Comparison of ENCODE assay signal across 8 mouse cellular contexts in genomic region chr11:85234990-85235841, GRCm38 (mm10). TPM values are rescaled to one million over a fixed set of nuclear protein-coding genes. Genes with fewer than 3 reads are reported as not detected.
DNase-seq lines count a peak whose midpoint lies in the region; ATAC-seq and TF ChIP-seq lines count a peak whose summit lies in the region.

Appbp2 (minus strand) TSS chr11:85235130.

- no peak for TF ChIP-seq CTCF in MEL (IDR thresholded peaks at IDR 0.05 in 2 of 3, conservative IDR thresholded peaks at IDR 0.05 in 1 of 3; ENCODE audit: control insufficient read depth in 1 of 3, insufficient read depth in 1 of 3, low read depth in 2 of 3, low read length in 3 of 3, poor library complexity in 1 of 3, severe bottlenecking in 1 of 3)
- no peak for TF ChIP-seq CTCF in cerebellum, adult 2 months (IDR thresholded peaks at IDR 0.05; ENCODE audit: borderline replicate concordance, insufficient read depth, low read depth, low read length)

- peak within 1 kb of the TSS; percentile 63 for H3K4me2 ChIP-seq in lung, embryonic 16.5 days (ENCODE audit: low read depth, low read length)

- H3K36me3 ChIP-seq in MEL (ENCODE audit: control insufficient read depth in 1 of 2, insufficient read depth in 2 of 2, low read length in 2 of 2): peaks cover 4 to 15% of the 10 kb centered on the region in 2 experiments
- no peaks in the 10 kb centered on the region for H3K36me3 ChIP-seq in lung, embryonic 16.5 days (ENCODE audit: control insufficient read depth, insufficient read depth, low read length)

- H3K9me3 ChIP-seq in MEL (replicated peaks; ENCODE audit: insufficient read depth, low read length): no peaks in the 10 kb centered on the region
- no peaks in the 10 kb centered on the region for H3K9me3 ChIP-seq in lung, embryonic 16.5 days (ENCODE audit: control insufficient read depth, low read length)

- WGBS in cerebellum, adult 2 months: 5% methylated on average over 48 of the region's 48 CpGs
- 4% methylated on average over 48 of the region's 48 CpGs for WGBS in lung, embryonic 16.5 days

- DNase-seq in MEL (ENCODE audit: low read depth, low spot score): peak; percentile 97
- DNase-seq in cerebellum, adult 2 months: peak; percentile 91 to 93
- DNase-seq in forelimb bud, embryonic 11.5 days (ENCODE audit: low read depth, low spot score): peak; percentile 95
- peak; percentile 70 for DNase-seq in layer of hippocampus, adult 9-10 months (ENCODE audit: low spot score)
- peak; percentile 84 for DNase-seq in ovary, postnatal 10 days (ENCODE audit: low spot score)
- DNase-seq in thymus, postnatal 14 days: peak; percentile 94

- ATAC-seq in hematopoietic stem cell, adult 5-6 weeks (replicated peaks in 1 of 2; ENCODE audit: insufficient read depth in 1 of 2, low FRiP score in 2 of 2, low TSS enrichment in 1 of 2, low read depth in 1 of 2, poor library complexity in 2 of 2, severe bottlenecking in 2 of 2): peak; percentile 92 to 93; a peak in 3 of 4 replicates
- peak; percentile 96 for ATAC-seq in lung, embryonic 16.5 days (ENCODE audit: low read depth)

- TF ChIP-seq POLR2A in MEL (IDR thresholded peaks at IDR 0.05; ENCODE audit: control insufficient read depth in 1 of 2, insufficient read depth in 1 of 2, low read depth in 1 of 2, low read length in 2 of 2, poor library complexity in 1 of 2): peak; percentile 97 to 99
- TF ChIP-seq POLR2A in cerebellum, adult 2 months (IDR thresholded peaks at IDR 0.05; ENCODE audit: borderline replicate concordance, insufficient read depth, low read length): peak; percentile 96

- peak within 1 kb of the TSS; percentile 92 for H3K27ac ChIP-seq in MEL (ENCODE audit: control insufficient read depth, low read depth, low read length)
- H3K27ac ChIP-seq in cerebellum, adult 2 months (ENCODE audit: insufficient read depth, low read length): peak within 1 kb of the TSS; percentile 86
- H3K27ac ChIP-seq in lung, embryonic 16.5 days (ENCODE audit: low read length): peak within 1 kb of the TSS; percentile 99

- H3K4me3 ChIP-seq in MEL (ENCODE audit: control insufficient read depth in 1 of 2, insufficient read depth in 1 of 2, low read depth in 2 of 2, low read length in 2 of 2): peak within 1 kb of the TSS; percentile 75 to 78
- H3K4me3 ChIP-seq in cerebellum, adult 2 months (replicated peaks; ENCODE audit: insufficient read depth, low read depth, low read length): peak within 1 kb of the TSS; percentile 74
- peak within 1 kb of the TSS; percentile 93 for H3K4me3 ChIP-seq in lung, embryonic 16.5 days (ENCODE audit: low read length)

- H3K79me2 ChIP-seq in MEL (ENCODE audit: control insufficient read depth, insufficient read depth, low read length, poor library complexity): peaks cover 46% of the 10 kb centered on the region

- H3K27me3 ChIP-seq in MEL (ENCODE audit: control insufficient read depth in 1 of 2, insufficient read depth in 2 of 2, low read length in 2 of 2): no peaks in the 10 kb centered on the region
- H3K27me3 ChIP-seq in cerebellum, adult 2 months (ENCODE audit: control insufficient read depth, insufficient read depth, low read length): no peaks in the 10 kb centered on the region
- H3K27me3 ChIP-seq in lung, embryonic 16.5 days (ENCODE audit: control insufficient read depth, insufficient read depth, low read depth, low read length): no peaks in the 10 kb centered on the region

- peaks cover 3 to 5% of the 10 kb centered on the region in 2 experiments; a peak in 3 of 4 replicates for H3K4me1 ChIP-seq in MEL (ENCODE audit: control insufficient read depth in 1 of 2, insufficient read depth in 2 of 2, low read length in 2 of 2)
- H3K4me1 ChIP-seq in cerebellum, adult 2 months (ENCODE audit: control insufficient read depth, insufficient read depth, low read length): no peaks in the 10 kb centered on the region
- peaks cover 10% of the 10 kb centered on the region for H3K4me1 ChIP-seq in lung, embryonic 16.5 days (replicated peaks; ENCODE audit: control insufficient read depth, insufficient read depth, low read length)

- no peak for TF ChIP-seq EP300 in MEL (IDR thresholded peaks at IDR 0.05; ENCODE audit: low read depth in 1 of 2, low read length in 2 of 2)

- peak within 1 kb of the TSS; percentile 93 for H3K9ac ChIP-seq in MEL (ENCODE audit: control insufficient read depth, low read depth, low read length, poor library complexity, severe bottlenecking)
- H3K9ac ChIP-seq in lung, embryonic 16.5 days (ENCODE audit: low read length): peak within 1 kb of the TSS; percentile 96

- TF ChIP-seq RAD21 in MEL (IDR thresholded peaks at IDR 0.05; ENCODE audit: low read depth, low read length): no peak

TF ChIP-seq in MEL, 35 proteins besides CTCF, POLR2A, EP300 and RAD21:
- TF ChIP-seq ZNF384 (IDR thresholded peaks at IDR 0.05; ENCODE audit: low read depth, low read length) (peak; percentile 69), HCFC1 (IDR thresholded peaks at IDR 0.05; ENCODE audit: low read depth, low read length) (peak; percentile 80), USF2 (IDR thresholded peaks at IDR 0.05; ENCODE audit: borderline replicate concordance in 1 of 2, insufficient read depth in 1 of 2, low read depth in 1 of 2, low read length in 2 of 2) (no peak), ZKSCAN1 (IDR thresholded peaks at IDR 0.05; ENCODE audit: low read depth, low read length) (no peak), NRF1 (IDR thresholded peaks at IDR 0.05; ENCODE audit: insufficient read depth, low read depth, low read length, poor library complexity, severe bottlenecking) (peak; percentile 32; the same call in 1 of the 2 replicates), POLR2AphosphoS2 (IDR thresholded peaks at IDR 0.05; ENCODE audit: low read length) (peak; percentile 96), NELFE (IDR thresholded peaks at IDR 0.05; ENCODE audit: low read depth, low read length) (peak; percentile 98), ELF1 (IDR thresholded peaks at IDR 0.05; ENCODE audit: low read depth, low read length) (peak; percentile 82), JUND (IDR thresholded peaks at IDR 0.05; ENCODE audit: low read depth, low read length) (no peak), E2F4 (IDR thresholded peaks at IDR 0.05; ENCODE audit: borderline replicate concordance, low read depth, low read length) (peak; percentile 87; the same call in 1 of the 2 replicates), SIN3A (IDR thresholded peaks at IDR 0.05; ENCODE audit: low read length) (peak; percentile 61; the same call in 1 of the 2 replicates), MEF2A (IDR thresholded peaks at IDR 0.05; ENCODE audit: extremely low read depth, insufficient replicate concordance, low read depth, low read length, poor library complexity, severe bottlenecking) (no peak), MAX (IDR thresholded peaks at IDR 0.05; ENCODE audit: low read length) (peak; percentile 58; the same call in 1 of the 2 replicates), ETS1 (IDR thresholded peaks at IDR 0.05; ENCODE audit: low read depth, low read length) (peak; percentile 36; the same call in 1 of the 2 replicates), TBP (IDR thresholded peaks at IDR 0.05; ENCODE audit: low read depth, low read length) (peak; percentile 93), CHD1 (IDR thresholded peaks at IDR 0.05; ENCODE audit: low read depth, low read length) (0 out of 2 replicates have a peak, but pooled peaks have one; percentile 61), UBTF (IDR thresholded peaks at IDR 0.05; ENCODE audit: borderline replicate concordance, insufficient read depth, low read depth, low read length) (0 out of 2 replicates have a peak, but pooled peaks have one; percentile 51), MYB (IDR thresholded peaks at IDR 0.05; ENCODE audit: low read depth, low read length) (no peak), MXI1 (IDR thresholded peaks at IDR 0.05; ENCODE audit: low read depth, low read length) (peak; percentile 85), TCF12 (IDR thresholded peaks at IDR 0.05; ENCODE audit: low read depth, low read length) (peak; percentile 79), CHD2 (IDR thresholded peaks at IDR 0.05; ENCODE audit: low read length) (no peak), MAFK (IDR thresholded peaks at IDR 0.05; ENCODE audit: borderline replicate concordance, low read depth, low read length) (no peak), MYC (IDR thresholded peaks at IDR 0.05; ENCODE audit: low read depth, low read length) (0 out of 2 replicates have a peak, but pooled peaks have one; percentile 58), ZC3H11A (IDR thresholded peaks at IDR 0.05; ENCODE audit: low read depth, low read length) (0 out of 2 replicates have a peak, but pooled peaks have one; percentile 9), ZMIZ1 (IDR thresholded peaks at IDR 0.05; ENCODE audit: low read depth, low read length) (peak; percentile 95), USF1 (IDR thresholded peaks at IDR 0.05; ENCODE audit: low read depth, low read length) (0 out of 2 replicates have a peak, but pooled peaks have one; percentile 29)

RNA-seq across cellular contexts. Expression of gene Appbp2, which starts in this region (rescaled TPM):
- total RNA-seq in MEL (2012; rRNA removed): 34.4 and 38.2 TPM in 2 replicates
- polyA plus RNA-seq in MEL (2012; ENCODE audit: insufficient read depth in 1 of 2, insufficient read length in 2 of 2, low read depth in 1 of 2, low replicate concordance in 2 of 2, missing spikeins in 1 of 2): 100 to 1,000 TPM in 1 of 2 experiments, 10 to 100 TPM in 1; 25.5 to 157 TPM
- polyA plus RNA-seq in cerebellum, adult 2 months (2012; rRNA removed): 43.0 and 43.4 TPM in 2 replicates
- 43.1 and 44.5 TPM in 2 replicates for total RNA-seq in hematopoietic stem cell, adult 5-6 weeks (2017)
- 38.9 and 39.0 TPM in 2 replicates for polyA plus RNA-seq in lung, embryonic 16.5 days (2015; fragmentation: Nextera tagmentation; extraction: Ambion mirVana)

Comparison
In these comparisons a context has a peak if more than half of its experiments do, and no peak if none do; other contexts are left out.
1. Peak in every context shown above with its lines: DNase-seq, ATAC-seq, H3K4me3 ChIP-seq and H3K27ac ChIP-seq.